Mouse (Mus musculus) forebrain, postnatal 0 days (tissue): ENCODE data around the gene Dtx3l. TPM values are rescaled to one million over a fixed set of nuclear protein-coding genes. Genes with fewer than 3 reads are reported as not detected.
"Not testable (repeated sequence)": the region's sequence is repeated elsewhere in the genome, so short reads cannot be mapped to it uniquely, and the experiment has no call there.

Source experiments
- ATAC-seq: fragments of 200-750 bp; cut with Nextera tagmentation; 2 replicates; pipeline ENCODE4 v1.8.0; 2017; ENCODE audit warnings: mild to moderate bottlenecking, moderate library complexity
- DNase-seq: peaks from one replicate; pipeline ENCODE4 v3.0.0-alpha.2; 2015
- H3K27ac ChIP-seq: fragments of 300-500 bp; sonication (generic); 2 replicates; pipeline ENCODE4 v1.5.1; 2014; ENCODE audit warnings: low read depth, mild to moderate bottlenecking, antibody characterized with exemption, low read length, moderate library complexity, mixed read lengths
- H3K27me3 ChIP-seq: fragments of 300-500 bp; sonication (generic); 2 replicates; pipeline ENCODE4 v1.6.1; 2014; ENCODE audit warnings: mild to moderate bottlenecking, low read length, mixed read lengths; ENCODE audit not compliant: insufficient read depth
- H3K36me3 ChIP-seq: fragments of 300-500 bp; sonication (generic); 2 replicates; pipeline ENCODE4 v1.6.1; 2014; ENCODE audit warnings: mild to moderate bottlenecking, moderate library complexity; ENCODE audit not compliant: insufficient read depth
- H3K4me1 ChIP-seq: fragments of 300-500 bp; sonication (generic); 2 replicates; pipeline ENCODE4 v1.6.1; 2014; ENCODE audit warnings: antibody characterized with exemption; ENCODE audit not compliant: insufficient read depth
- H3K4me2 ChIP-seq: fragments of 300-500 bp; sonication (generic); 2 replicates; pipeline ENCODE4 v1.6.1; 2014; ENCODE audit warnings: low read depth, mild to moderate bottlenecking, moderate library complexity
- H3K4me3 ChIP-seq: fragments of 300-500 bp; sonication (generic); 2 replicates; pipeline ENCODE4 v1.5.1; 2014; ENCODE audit warnings: low read depth, low read length, mixed read lengths
- H3K9ac ChIP-seq: fragments of 300-500 bp; sonication (generic); 2 replicates; pipeline ENCODE4 v1.6.1; 2014; ENCODE audit warnings: mild to moderate bottlenecking
- H3K9me3 ChIP-seq: fragments of 300-500 bp; sonication (generic); 2 replicates; pipeline ENCODE4 v1.6.1; 2016; ENCODE audit warnings: low read length
- CTCF ChIP-seq: sonication (generic); IDR thresholded peaks from 2 replicates; pipeline ENCODE4 v1.5.1; 2016; ENCODE audit warnings: antibody characterized with exemption, control low read depth, low read depth
- WGBS: fragments of 180-500 bp; shearing (Covaris S2); extraction: QIAGEN DNeasy Blood & Tissue Kit; methylation state at CpG from one replicate; pipeline ENCODE4 v1.1.7; 2014; 5-methylcytosine and 5-hydroxymethylcytosine counted together
- polyA plus RNA-seq: library from polyadenylated mRNA; unstranded; fragments of >200 nt; fragmentation: Nextera tagmentation; extraction: Ambion mirVana; gene quantifications from 2 replicates; pipeline ENCODE4 v1.2.1, GENCODE M21; 2015
- total RNA-seq: library from RNA; depleted of rRNA; stranded (reverse); fragments of >200 nt; gene quantifications from 2 replicates; pipeline ENCODE4 v1.2.3, GENCODE M21; 2014

Dtx3l gene
- total and polyA plus RNA-seq, 2 experiments from 2014 or later, result 1.1 to 2.3 TPM

DNA sequence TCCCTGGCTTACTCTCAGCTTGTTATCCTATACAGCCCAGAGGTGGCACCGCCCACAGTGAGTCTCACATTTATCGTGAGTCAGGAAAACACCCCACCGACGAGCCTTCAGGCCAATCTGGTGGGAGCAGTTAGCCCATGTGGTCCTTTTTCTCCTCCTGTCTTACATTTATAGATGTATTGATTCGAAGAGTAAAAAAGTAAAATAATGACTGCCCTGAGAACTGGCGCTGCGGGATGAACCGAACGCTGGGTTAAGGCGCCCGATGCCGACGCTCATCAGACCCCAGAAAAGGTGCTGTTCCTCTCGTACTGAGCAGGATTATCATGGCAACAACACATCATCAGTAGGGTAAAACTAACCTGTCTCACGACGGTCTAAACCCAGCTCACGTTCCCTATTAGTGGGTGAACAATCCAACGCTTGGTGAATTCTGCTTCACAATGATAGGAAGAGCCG lies 42.4 kb upstream of the Dtx3l start:
- DNase-seq (peak; percentile 100), ATAC-seq (peak; percentile 32)
- Histone ChIP-seq H3K27ac (no peak overlapping the region), H3K36me3 (no peaks in the 10 kb centered on the region), H3K9me3 (no peaks in the 10 kb centered on the region), H3K27me3 (no peaks in the 10 kb centered on the region), H3K4me2 (no peak overlapping the region), H3K9ac (no peak overlapping the region), H3K4me1 (0 out of 2 replicates have a peak, but pooled peaks cover 3% of the 10 kb centered on the region), H3K4me3 (no peak overlapping the region)
- 56% methylated on average over 19 of the region's 19 CpGs for WGBS
- no peak for TF ChIP-seq CTCF

DNA sequence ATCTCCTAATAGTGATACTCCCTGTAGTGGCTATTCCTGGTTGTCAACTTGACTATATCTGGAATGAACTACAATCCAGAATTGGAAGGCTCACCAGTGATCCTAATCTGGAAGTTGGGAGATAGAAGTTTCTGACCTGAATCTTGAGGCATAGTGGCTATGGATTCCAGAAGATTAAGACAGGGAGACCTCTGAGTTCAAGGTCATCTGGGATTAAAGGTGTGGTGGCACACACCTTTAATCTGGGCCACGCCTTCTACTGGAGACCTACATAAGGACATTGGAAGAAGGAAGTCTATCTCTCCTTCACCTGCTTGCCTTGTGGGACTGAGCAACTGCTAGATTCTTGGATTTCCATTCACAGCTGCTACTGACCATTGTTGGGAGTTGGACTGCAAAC lies 39.5 kb upstream of the Dtx3l start, which contains the start of gene Kpna1:
Gene Kpna1, plus strand, starts transcription at position 301 of the 400 bp plus-strand sequence.
- not testable (repeated sequence) for H3K4me2 ChIP-seq, H3K27me3 ChIP-seq, H3K4me1 ChIP-seq, H3K4me3 ChIP-seq, DNase-seq, H3K36me3 ChIP-seq, H3K27ac ChIP-seq, H3K9ac ChIP-seq, H3K9me3 ChIP-seq, ATAC-seq
- WGBS, result 97% methylated on average over 1 of the region's 1 CpGs

DNA sequence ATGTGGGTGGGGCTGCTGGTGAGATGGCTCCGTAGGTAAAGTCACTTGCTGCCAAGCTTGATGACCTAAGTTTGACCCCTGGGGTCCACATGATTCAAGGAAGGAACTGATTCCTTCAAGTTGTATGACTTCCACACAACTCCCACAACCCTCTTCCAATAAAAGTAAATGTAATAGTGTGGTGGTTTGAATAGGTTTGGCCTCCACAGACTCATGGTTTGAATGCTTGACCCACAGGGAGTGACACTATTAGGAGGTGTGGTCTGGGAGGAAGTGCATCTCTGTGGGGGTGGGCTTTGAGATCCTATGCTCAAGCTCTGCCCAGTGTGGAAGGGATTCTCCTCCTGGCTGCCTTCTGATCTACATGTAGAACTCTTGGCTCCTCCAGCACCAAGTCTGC lies 35.1 kb upstream of the Dtx3l start:
- WGBS, result 46% methylated on average over 1 of the region's 1 CpGs
- H3K27me3 ChIP-seq, result no peaks in the 10 kb centered on the region
- H3K9ac ChIP-seq, result no peak overlapping the region
- no peak overlapping the region for H3K4me2 ChIP-seq
- H3K27ac ChIP-seq, result no peak overlapping the region
- H3K4me1 ChIP-seq, result no peaks in the 10 kb centered on the region
- no peaks in the 10 kb centered on the region for H3K9me3 ChIP-seq
- no peak overlapping the region for H3K4me3 ChIP-seq
- no peak for DNase-seq
- no peaks in the 10 kb centered on the region for H3K36me3 ChIP-seq
- TF ChIP-seq CTCF, result no peak
- no peak for ATAC-seq

DNA sequence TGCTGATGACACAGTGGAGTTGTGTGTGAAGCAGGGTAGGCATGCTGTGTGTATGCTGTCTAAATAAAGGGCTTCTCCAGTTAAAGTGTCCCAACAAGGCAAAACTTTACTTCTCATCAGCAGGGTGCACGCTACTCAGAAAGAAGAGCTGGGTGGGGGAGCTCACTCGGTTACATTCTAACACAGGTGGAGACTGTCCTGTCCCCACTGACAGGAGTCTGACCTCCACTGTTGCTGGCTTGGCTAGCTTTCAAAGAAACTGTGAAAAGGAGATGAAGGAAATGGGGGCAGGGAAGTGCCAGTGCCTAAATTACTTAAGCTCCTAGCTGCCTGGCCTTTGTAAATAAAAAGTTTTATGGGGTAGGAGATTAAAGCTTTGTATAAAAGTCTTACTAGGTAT lies 29.2 kb upstream of the Dtx3l start:
- Histone ChIP-seq H3K4me2 (no peak overlapping the region), H3K4me3 (no peak overlapping the region), H3K9me3 (no peaks in the 10 kb centered on the region), H3K4me1 (no peaks in the 10 kb centered on the region), H3K36me3 (no peaks in the 10 kb centered on the region), H3K9ac (no peak overlapping the region), H3K27ac (no peak overlapping the region), H3K27me3 (no peaks in the 10 kb centered on the region)
- 58% methylated on average over 2 of the region's 2 CpGs for WGBS
- DNase-seq, result no peak
- no peak for ATAC-seq
- no peak for TF ChIP-seq CTCF

DNA sequence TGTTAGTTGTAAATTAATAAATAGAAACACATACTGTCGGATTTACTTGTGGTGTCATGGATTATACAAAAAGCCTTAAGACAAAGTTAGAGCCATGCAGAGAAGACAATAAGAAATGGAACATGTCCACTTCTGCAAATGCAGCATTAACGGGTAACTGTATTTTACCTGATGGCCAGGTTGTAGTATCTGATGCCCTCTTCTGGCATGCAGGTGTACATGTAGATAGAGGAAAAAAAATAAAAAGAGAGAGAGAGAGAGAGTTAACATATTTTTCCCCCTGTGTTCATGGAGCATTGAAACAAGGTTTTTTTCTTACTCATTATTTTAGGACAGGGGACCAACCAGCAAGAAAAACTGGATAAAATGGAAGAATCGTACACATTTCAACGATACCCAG lies 28.4 kb upstream of the Dtx3l start:
- no peaks in the 10 kb centered on the region for H3K9me3 ChIP-seq
- H3K27ac ChIP-seq, result no peak overlapping the region
- no peaks in the 10 kb centered on the region for H3K4me1 ChIP-seq
- no peaks in the 10 kb centered on the region for H3K36me3 ChIP-seq
- no peak overlapping the region for H3K9ac ChIP-seq
- no peak overlapping the region for H3K4me2 ChIP-seq
- DNase-seq (no peak), ATAC-seq (no peak)
- 89% methylated on average over 4 of the region's 4 CpGs for WGBS
- H3K4me3 ChIP-seq, result no peak overlapping the region
- peak; percentile 53 for TF ChIP-seq CTCF
- H3K27me3 ChIP-seq, result no peaks in the 10 kb centered on the region

DNA sequence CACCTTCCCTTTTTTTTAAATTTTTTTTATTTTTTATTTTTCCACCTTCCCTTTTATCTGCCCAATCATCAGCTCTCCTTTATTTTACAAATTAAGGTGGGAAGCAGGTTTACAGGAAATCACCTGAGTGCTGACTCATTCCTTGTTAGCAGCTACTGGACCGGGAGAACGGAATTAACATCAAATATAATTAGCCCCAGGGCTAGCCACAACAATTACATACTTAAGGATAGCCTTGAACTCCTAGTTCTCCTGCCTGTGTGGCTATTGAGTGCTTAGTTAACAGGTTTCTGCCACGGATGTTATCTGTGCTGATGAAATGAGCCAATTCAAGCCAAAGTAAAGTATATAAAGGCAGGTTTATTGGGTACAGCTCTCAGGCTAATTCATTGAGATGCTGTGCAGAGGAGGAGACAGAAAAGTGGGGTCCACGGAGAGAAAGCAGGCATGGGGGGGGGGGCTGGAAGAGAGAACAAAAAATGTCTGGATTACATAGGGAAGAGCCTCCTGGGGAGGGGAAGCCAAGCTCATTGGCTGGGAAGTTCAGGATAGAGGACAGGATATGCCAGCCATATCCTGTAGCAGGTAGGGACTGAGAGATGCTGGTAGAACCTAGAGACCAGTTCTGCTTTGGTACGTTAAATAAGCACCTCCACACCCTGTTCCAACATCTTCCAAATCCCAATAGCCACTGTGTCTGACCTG lies 27.6 kb upstream of the Dtx3l start:
- H3K4me1 ChIP-seq, result no peaks in the 10 kb centered on the region
- H3K27ac ChIP-seq, result no peak overlapping the region
- no peak for DNase-seq
- H3K4me2 ChIP-seq, result no peak overlapping the region
- H3K9me3 ChIP-seq, result no peaks in the 10 kb centered on the region
- H3K9ac ChIP-seq, result no peak overlapping the region
- 36% methylated on average over 5 of the region's 5 CpGs for WGBS
- no peaks in the 10 kb centered on the region for H3K27me3 ChIP-seq
- H3K4me3 ChIP-seq, result no peak overlapping the region
- no peak for TF ChIP-seq CTCF
- no peak for ATAC-seq
- no peaks in the 10 kb centered on the region for H3K36me3 ChIP-seq

DNA sequence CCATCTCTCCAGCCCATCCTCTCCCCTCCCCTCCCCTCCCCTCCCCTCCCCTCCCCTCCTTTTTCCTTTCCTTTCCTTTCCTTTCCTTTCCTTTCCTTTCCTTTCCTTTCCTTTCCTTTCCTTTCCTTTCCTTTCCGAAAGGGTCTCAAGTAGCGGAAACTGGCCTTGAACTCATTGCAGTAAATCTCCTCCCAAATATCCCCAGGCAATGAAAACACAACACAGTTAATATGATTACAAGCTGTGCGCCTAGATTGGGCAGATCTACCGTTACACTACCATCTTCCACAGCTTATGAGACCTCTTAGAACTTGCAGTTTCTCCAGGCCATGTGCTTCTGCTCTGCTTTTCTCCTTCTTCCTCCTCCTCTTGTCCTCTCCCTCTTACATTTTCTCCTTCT lies 27.0 kb upstream of the Dtx3l start:
- not testable (repeated sequence) for ATAC-seq, H3K9ac ChIP-seq, DNase-seq, H3K27me3 ChIP-seq, H3K4me1 ChIP-seq, H3K9me3 ChIP-seq, H3K27ac ChIP-seq, H3K36me3 ChIP-seq, H3K4me2 ChIP-seq, H3K4me3 ChIP-seq
- WGBS, result 74% methylated on average over 3 of the region's 4 CpGs
